ENCODE assay signal across 13 mouse cellular contexts in genomic region chr16:56134149-56134548, GRCm38 (mm10).
DNase-seq lines count a peak whose midpoint lies in the region; ATAC-seq lines count a peak whose summit lies in the region.
"Had no signal": no experiment of that assay in that cellular context is flagged by ENCODE, and none has a peak within 500 bp of the region (broad histone marks: within the 10 kb centered on the region; RNA-seq: fewer than 3 reads in every experiment).

No protein-coding gene starts in this region.

- H3K36me3 ChIP-seq in heart, embryonic 11.5 days (ENCODE audit: control insufficient read depth, insufficient read depth, low read length), result no peaks in the 10 kb centered on the region
- peaks cover 11% of the 10 kb centered on the region for H3K36me3 ChIP-seq in forebrain, embryonic 10.5 days (replicated peaks)
- H3K36me3 ChIP-seq: stomach, embryonic 15.5 days had no signal

- H3K4me2 ChIP-seq in heart, embryonic 11.5 days, result no peak overlapping the region
- H3K4me2 ChIP-seq: heart, embryonic 13.5 days; liver, embryonic 12.5 days; stomach, embryonic 15.5 days had no signal

- H3K9ac ChIP-seq in heart, embryonic 11.5 days (ENCODE audit: low read depth, low read length), result no peak overlapping the region
- H3K9ac ChIP-seq: heart, embryonic 13.5 days; liver, embryonic 12.5 days; stomach, embryonic 15.5 days had no signal

- H3K27ac ChIP-seq in heart, embryonic 11.5 days (ENCODE audit: low read depth, low read length), result no peak overlapping the region
- no peak overlapping the region for H3K27ac ChIP-seq in forebrain, embryonic 10.5 days
- H3K27ac ChIP-seq: heart, embryonic 13.5 days; liver, embryonic 12.5 days; stomach, embryonic 15.5 days had no signal

- no peaks in the 10 kb centered on the region for H3K27me3 ChIP-seq in heart, embryonic 11.5 days (ENCODE audit: control insufficient read depth, insufficient read depth, low read length)
- H3K27me3 ChIP-seq in forebrain, embryonic 10.5 days (ENCODE audit: poor library complexity, severe bottlenecking), result no peaks in the 10 kb centered on the region
- H3K27me3 ChIP-seq: heart, embryonic 13.5 days; liver, embryonic 12.5 days; stomach, embryonic 15.5 days had no signal

- 50% methylated on average over 4 of the region's 4 CpGs for WGBS in heart, embryonic 11.5 days (ENCODE audit: insufficient replicate concordance)
- WGBS in forebrain, embryonic 10.5 days, result 72% methylated on average over 4 of the region's 4 CpGs

- peak; percentile 30 for DNase-seq in heart, postnatal 4 days
- peak; percentile 50 for DNase-seq in retina, postnatal 1 day
- DNase-seq in retina, embryonic 14.5 days (ENCODE audit: low spot score), result no peak
- DNase-seq in induced T-regulatory cell, adult 2 months (ENCODE audit: low read depth), result peak; percentile 20
- no peak for DNase-seq in forebrain, embryonic 10.5 days (ENCODE audit: extremely low spot score, low spot score)
- DNase-seq: adrenal gland, postnatal 25 days; thymus, postnatal 4 days had no signal

- no peak for ATAC-seq in heart, embryonic 11.5 days (replicated peaks; ENCODE audit: insufficient number of reproducible peaks, low FRiP score, low TSS enrichment)
- no peak for ATAC-seq in activated CD4-positive, CD25-positive, alpha-beta regulatory T cell, adult 4 months
- ATAC-seq: inflammation-experienced regulatory T-cells, adult 6 months; liver, embryonic 12.5 days had no signal

- no peaks in the 10 kb centered on the region for H3K9me3 ChIP-seq in heart, embryonic 11.5 days (replicated peaks; ENCODE audit: control insufficient read depth, low read length)
- no peaks in the 10 kb centered on the region for H3K9me3 ChIP-seq in forebrain, embryonic 10.5 days
- H3K9me3 ChIP-seq: heart, embryonic 13.5 days; liver, embryonic 12.5 days; stomach, embryonic 15.5 days had no signal

- H3K4me1 ChIP-seq in heart, embryonic 11.5 days (ENCODE audit: control insufficient read depth, insufficient read depth, low read length), result no peaks in the 10 kb centered on the region
- H3K4me1 ChIP-seq in forebrain, embryonic 10.5 days, result no peaks in the 10 kb centered on the region
- H3K4me1 ChIP-seq: liver, embryonic 12.5 days; stomach, embryonic 15.5 days had no signal

- H3K4me3 ChIP-seq in heart, embryonic 11.5 days (ENCODE audit: low read depth, low read length), result no peak overlapping the region
- H3K4me3 ChIP-seq in forebrain, embryonic 10.5 days, result no peak overlapping the region
- H3K4me3 ChIP-seq: heart, embryonic 13.5 days; liver, embryonic 12.5 days; stomach, embryonic 15.5 days had no signal

Comparison
In these comparisons a context has a peak if more than half of its experiments do, and no peak if none do; other contexts are left out.
1. DNase-seq: peak in heart, postnatal 4 days (single experiment), retina, postnatal 1 day (single experiment) and induced T-regulatory cell, adult 2 months (single experiment); none in retina, embryonic 14.5 days (single experiment) and forebrain, embryonic 10.5 days (single experiment).